Mouse (Mus musculus) embryo, embryonic 9.5 days (tissue): Measurements from ENCODE around the gene Baiap2l1.

ENCODE experiments used
- DNase-seq: peaks from one replicate; pipeline ENCODE4 v3.0.0-alpha.2; 2017; ENCODE audit errors: extremely low spot score

Baiap2l1 gene

DNA sequence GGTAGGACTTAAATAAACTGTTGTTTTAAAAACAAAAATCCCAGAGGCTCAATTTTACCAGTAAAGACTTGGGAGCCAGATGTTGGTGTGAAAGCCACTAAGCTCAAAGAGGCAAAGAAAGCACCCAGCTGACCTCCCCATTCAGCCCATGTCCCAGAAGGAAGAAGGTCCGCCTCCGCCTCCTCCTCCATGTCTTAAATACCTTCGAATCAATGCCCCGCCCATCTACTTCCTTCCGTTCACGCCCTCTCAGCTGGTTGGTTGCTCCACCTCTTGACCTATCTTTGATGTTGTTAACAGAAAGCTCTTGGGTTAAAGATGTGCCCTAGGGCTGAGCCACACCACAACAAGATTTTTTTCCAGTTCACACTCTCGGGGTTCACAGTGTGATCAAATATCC, 127.7 kb downstream of the Baiap2l1 start:
- no peak for DNase-seq

- no peak for DNase-seq
These were observed 131.7 kb downstream of the Baiap2l1 start for GRCm38 (mm10) chr5:144226220-144226619.

- DNase-seq, result peak; percentile 9
These were observed 133.8 kb downstream of the Baiap2l1 start for GRCm38 (mm10) chr5:144223899-144224816.

DNA sequence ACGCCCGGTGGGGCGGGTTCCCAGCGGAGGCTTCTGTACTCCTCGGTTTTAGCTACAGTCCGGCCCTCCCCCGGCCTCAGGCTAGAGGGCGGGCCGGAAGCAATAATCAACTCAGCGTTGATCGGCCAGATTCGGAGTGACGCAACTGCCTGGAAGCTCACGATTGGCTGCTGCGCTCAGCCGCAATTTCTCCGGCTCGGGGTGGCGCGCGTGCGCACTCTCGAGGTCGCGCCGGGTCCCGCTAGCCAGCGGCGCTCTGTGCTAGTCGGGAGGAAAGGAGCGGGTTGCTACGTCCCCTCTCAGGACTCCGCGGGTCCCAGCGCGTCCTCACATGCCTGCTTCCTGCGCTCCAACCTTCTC, 134.4 kb downstream of the Baiap2l1 start, which contains the start of gene Tecpr1:
Gene Tecpr1, minus strand, starts transcription at position 113 of the 360 bp plus-strand sequence.
- DNase-seq, result peak; percentile 91

DNA sequence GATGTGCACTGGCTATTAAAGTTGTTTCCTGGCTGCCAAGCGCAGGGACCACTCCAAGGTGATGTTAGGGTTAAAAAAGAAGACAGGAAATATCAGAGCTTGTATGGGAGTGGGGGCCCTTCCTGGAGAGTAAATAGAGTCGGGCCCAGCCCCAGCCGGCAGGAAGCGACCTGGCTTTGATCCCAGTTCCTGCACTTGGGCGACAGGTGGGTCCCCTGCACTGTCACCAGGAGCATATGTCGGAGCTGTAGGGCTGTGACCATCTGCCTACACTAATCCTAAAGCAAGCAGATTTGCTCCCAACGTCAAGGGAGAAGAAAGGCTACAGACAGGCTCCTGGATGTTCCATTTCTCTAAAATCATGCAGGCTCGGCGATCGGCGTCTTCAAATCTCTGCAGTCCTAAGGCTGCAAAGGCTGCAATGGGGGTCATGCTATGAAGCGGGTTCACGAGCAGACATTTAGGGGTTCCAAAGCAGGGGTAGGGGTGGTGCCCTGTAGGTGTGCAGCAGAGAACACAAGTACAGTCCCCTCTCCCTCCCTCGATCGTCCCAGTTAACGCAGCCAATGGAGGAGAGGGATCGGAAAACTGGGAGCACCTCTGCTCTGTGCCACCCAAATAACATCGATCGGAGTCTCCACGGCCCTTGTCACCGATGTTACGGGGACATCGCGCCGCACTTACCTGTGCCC, 135.0 kb downstream of the Baiap2l1 start:
- DNase-seq, result no peak

DNA sequence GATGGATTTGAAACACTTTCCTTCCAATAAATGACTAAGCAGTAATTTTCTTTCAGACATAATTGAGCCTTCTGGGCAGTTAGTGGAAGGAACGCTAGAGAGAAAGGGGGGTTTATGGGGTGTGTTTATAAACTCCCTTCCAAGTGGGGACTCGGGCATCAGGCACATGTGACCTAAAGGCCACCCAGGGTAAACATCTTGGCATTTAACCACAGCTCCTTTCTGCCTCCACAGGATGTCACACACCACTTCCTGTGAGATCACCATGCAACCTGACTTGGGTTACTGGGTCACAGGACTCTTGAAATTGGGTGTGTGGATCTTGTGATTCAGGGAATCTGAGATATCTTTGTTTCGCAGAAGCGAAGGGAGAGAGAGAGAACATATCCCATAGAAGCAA, 136.6 kb downstream of the Baiap2l1 start:
- no peak for DNase-seq

DNA sequence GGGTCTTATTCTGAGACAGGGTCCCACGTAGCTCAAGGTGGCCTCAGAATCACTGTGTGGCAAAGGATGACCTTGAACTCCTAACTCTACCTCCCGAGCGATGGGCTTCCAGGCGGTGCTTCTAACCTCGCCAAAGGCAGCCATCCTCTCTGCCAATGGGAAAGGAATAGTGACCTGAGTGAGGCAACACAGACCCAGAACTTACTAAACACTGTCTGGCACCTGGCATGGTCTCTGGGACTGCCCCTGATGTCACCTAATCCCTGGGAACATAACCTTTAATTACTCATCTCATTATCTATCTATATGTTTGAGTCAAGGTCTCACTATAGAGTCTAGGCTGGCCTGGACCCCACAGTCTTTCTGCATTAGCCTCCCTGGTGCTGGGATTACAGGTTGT, 138.0 kb downstream of the Baiap2l1 start:
- DNase-seq, result no peak

- peak; percentile 10 for DNase-seq
These were observed 138.6 kb downstream of the Baiap2l1 start for GRCm38 (mm10) chr5:144219306-144219705.

- no peak for DNase-seq
These were observed 139.9 kb downstream of the Baiap2l1 start for GRCm38 (mm10) chr5:144218061-144218460.

- no peak for DNase-seq
These were observed 141.9 kb downstream of the Baiap2l1 start for GRCm38 (mm10) chr5:144215992-144216391.
